Mouse (Mus musculus) adrenal gland, postnatal 36 days (tissue): ENCODE results near the gene Mlip. TPM values are rescaled to one million over a fixed set of nuclear protein-coding genes. Genes with fewer than 3 reads are reported as not detected.
"Not testable (repeated sequence)": the region's sequence is repeated elsewhere in the genome, so short reads cannot be mapped to it uniquely, and the experiment has no call there.

Source experiments
- DNase-seq, 2 experiments: peaks; one replicate each; pipeline ENCODE4 v3.0.0; 2021; ENCODE audit warnings: mixed read lengths in 1 of 2
- long read RNA-seq, 2 experiments: library from polyadenylated mRNA; stranded (forward); transcript quantifications; one replicate each; pipeline ENCODE4 v2.0.0; 2021; ENCODE audit warnings: borderline sequencing depth in 2 of 2
- total RNA-seq, 2 experiments: library from RNA; stranded (reverse); gene quantifications; 2 replicates each; pipeline ENCODE4 v1.2.3; 2021

Mlip gene
- 1 to 10 TPM in 1 of 2 experiments, under 1 TPM in 1; 0.63 to 1.6 TPM for total RNA-seq
- long read RNA-seq, experiment 1, result 0 reads
- long read RNA-seq, experiment 2, result 0 reads

DNA sequence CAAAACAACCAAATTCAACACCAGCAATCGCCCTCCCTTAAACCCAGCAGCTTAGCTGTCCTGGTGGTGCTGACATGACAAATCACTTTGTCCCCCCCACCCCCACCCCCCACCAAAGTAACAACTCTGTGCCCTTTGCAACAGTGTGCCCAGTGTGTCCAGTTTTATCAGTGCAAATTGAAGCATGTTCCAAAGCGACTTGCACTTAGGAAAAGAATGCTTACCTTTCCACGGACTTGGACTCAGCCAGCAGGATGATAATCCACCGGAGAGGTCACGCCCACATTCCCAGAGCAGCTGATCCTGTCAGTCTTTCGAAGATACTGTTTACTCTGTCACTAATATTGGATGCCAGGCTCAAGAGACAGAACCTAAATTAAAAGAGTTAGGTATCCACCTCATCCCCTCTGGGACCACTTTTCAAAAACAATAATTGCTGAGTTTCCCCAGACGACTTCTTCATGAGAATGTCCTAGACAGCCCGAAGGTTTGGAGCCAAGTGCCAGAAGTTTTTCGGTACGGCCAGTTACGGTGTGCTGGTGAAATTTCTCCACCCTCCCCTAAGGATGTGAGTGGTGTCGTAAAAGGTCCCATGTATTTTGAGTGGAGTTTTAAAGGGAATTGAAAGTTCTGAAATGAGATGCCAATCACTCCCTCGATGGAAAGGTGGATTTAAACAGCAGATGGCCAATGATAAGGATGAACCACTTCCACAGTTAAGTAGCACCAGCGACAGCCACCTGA, at the start of gene Mlip:
Gene Mlip, minus strand, starts transcription at position 538 of the 744 bp plus-strand sequence.
- DNase-seq, result no peak

DNA sequence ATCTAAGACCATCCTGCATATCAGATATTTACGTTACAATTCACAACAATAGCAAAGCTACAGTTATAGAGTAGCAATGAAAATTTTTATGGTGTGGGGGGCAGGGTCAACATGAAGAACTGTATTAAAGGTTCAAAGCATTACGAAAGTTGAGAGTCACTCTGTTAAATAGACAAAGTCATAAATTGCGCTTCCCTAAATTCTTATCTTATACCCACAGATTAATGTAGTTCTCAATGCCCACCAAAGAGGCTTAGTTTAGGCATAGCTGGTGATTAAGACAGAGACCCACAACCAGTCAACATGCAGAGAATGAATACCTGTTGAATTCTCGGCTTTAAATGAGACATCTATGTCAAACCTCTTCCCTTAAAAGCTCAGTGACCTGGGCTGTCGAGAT, 47.0 kb upstream of the Mlip start:
- no peak for DNase-seq

DNA sequence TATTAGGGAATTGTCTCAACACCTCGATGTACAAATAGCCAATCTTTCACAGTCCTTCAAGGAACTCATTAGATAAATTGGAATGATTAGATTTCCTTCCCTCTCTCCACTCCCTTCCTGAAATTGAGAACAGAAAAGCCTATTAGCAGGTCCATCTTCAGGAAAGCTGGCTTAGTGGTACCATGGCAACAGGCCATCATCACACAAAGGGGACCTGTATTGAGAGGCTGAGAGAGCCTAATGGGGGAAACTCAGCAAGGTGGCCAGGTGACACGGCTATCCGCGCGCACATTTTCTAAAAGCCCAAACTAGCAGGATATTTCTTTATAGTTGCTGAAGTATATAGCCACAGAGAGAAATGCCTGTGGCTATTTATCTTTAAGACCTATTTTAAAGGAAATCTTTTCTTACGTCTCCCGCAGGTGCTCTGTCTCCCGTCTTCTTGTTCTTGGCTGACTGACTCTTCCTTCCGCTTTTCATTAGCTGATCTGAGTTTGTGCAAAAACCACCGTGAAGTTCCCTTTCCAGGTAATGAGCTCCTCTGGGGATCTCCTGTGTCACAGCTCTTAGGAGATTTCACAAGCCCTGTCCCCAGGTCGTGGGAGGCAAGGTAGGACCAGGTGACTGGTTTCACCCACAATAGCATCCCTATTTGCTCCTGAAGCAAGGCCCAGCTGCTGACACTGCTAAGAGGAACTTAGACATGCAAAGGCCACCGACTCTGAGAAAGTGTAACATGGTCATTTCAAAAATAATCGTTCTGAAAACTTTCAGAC, 46.3 kb upstream of the Mlip start:
- no peak for DNase-seq

DNA sequence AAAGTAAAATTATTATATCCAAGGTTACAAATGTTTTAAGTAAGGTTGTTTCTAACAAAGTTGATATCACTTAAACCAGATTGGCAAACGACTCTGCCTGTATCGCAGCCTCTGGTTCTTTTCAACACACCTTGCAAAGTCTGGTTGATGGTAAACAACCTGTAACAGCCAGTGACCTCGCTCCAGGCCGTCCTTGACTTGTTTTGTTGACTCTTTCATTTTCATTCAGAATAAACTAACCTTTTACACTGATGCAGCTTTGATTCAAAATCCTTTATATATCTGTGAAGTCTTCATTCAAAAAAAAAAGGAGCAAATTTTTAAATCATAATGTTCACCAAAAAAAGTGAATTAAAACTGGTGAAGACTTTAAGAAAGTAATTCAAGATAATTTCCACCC, 44.3 kb upstream of the Mlip start:
- DNase-seq, result no peak

DNA sequence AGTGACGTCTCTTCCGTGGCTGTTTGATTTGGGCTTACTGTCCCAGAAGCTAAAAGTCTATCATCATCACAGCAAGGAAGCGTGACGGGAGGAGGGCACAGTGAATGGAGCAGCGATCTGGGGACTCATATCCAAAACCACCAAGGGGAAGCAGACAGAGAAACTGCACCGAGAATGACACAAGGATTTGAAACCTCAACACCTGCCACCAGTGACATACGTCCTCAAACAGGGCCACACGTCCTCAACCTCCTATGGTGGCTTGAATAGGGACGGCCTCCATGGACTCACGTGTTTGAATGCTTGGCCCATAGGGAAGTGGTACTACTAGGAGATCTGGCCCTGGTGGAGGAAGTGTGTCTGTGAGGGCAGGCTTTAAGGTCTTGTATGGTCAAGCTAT, 38.5 kb upstream of the Mlip start:
- DNase-seq, result no peak

DNA sequence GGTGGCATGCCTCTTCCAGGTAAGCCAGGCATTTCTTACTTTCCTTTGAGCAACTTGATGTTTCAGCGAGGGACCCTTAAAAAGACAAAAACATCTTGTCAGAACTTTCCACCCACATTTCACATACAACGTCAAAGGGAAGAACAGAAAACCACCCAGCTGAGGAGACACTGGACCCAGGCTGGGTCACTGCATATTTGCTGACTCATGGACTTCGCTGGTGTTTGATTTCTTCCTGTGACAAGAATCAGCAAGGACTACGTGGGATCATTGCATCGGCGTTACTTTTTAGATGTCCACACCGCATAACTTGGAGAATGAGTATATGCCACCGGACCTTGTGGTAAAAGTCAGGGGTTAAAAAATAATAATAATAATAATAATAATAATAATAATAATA, 36.2 kb upstream of the Mlip start:
- DNase-seq, result no peak

DNA sequence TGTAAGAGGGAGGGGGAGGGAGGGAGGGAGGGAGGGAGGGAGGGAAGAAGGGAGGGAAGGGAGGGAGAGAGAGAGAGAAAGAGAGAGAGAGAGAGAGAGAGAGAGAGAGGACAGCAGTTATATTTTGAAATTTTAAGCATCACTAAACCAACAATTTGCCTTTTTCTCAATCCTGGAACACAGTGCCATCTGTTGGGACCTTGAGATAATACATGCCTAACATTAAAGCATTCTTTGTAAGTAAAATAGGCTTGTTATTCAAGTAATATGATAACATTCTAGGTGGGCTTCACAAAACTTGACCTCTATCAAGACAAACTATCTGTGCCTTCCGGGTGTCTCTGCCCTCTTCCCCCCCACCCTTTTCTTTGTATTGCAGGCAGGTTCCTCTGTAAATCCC, 34.0 kb upstream of the Mlip start:
- DNase-seq, result no peak

DNA sequence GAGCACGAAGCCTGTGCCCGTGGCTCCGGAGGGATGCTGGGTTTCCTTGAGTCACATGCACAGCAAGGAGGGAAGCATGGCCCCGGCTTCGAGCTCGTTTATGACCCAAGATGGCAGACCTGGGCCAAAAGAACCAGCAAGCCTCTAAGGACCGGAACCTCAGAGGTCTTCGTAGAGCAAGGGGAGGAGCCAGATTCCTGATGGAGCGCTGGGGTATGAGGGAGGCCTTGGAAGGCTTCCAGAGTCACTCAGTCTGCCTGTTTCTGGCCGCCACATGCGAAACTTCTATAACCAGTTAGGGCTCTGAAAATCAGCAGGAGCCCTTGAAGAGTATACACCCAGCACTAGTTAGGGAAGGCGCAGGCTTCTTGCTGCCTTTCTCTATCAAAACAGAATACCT, 32.8 kb upstream of the Mlip start:
- DNase-seq, result no peak

DNA sequence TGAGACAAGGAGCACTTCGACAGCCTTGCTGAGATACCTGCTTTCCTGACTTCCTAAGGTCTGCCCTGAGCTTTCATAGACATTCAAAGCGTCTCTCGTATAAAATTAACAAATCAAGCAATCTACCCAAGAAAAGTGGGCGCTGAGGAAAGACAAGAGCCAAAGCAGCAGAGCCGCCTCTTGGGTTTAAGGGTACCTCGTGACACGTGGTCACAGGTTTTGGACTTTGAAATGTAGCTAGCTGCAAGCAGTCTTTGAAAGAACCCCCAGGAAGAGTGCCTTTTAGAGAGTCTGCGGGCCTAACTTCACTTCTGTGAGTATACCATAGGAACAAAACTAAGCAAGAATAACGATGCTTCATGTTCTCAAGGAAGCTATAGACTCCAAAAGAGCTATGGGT, 31.9 kb upstream of the Mlip start:
- DNase-seq, result no peak

DNA sequence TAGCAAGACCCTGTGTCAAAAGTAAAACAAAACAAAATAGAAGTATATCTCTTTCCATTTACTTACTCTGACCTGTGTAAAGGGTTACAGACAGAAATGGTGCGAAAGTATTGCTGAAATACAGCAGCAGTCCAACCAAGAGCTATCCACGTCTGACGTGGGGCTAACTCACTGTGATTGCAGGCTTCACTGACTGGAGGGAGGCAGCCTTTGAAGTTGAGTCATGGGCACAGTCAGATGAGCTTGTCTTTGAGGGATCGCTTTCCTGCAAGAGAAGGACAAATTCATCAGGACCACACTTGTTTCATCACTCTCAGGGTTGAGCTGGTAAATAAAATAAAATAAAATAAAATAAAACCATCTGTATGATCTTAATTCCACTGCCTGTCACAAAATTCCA, 31.2 kb upstream of the Mlip start:
- DNase-seq, result peak; percentile 18 to 34

DNA sequence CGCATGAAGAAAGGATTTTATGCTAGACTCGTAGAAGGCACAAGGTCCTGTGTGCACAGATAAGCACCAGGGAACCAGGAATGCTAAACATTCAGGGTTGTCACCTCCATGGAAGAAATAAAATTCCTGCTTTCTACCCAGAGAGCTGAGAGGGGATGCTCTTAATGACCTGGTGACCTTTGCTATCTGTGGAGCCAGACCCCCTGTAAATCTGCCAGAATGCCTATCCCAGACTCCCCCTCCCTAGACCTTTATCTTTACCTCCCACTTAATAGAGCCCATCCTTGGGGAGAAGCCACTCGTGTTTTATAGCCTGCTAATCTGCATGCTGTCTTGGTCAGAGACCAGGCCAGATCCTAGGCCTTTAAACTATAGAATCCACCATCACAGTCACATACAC, 29.7 kb upstream of the Mlip start:
- DNase-seq, result no peak

DNA sequence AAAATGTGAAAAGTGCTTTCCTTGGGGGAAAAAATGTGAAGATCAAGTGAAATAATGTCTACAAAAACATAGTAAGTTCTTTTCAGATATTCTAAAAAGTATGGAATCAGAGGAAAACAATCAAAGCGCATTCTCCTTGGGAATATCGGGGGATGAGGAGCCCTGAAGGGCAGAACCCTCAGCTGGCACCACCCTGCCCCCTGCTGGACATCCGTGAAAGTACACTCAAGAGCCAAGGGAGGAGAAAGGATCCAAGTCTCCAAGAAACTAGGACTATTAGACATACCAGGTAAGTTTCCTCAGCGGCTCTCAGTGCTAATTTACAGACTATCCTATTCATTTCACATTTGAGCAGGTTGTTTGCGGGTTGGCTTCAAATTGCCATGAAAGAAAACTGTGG, 28.8 kb upstream of the Mlip start:
- DNase-seq, result peak; percentile 83 to 86

DNA sequence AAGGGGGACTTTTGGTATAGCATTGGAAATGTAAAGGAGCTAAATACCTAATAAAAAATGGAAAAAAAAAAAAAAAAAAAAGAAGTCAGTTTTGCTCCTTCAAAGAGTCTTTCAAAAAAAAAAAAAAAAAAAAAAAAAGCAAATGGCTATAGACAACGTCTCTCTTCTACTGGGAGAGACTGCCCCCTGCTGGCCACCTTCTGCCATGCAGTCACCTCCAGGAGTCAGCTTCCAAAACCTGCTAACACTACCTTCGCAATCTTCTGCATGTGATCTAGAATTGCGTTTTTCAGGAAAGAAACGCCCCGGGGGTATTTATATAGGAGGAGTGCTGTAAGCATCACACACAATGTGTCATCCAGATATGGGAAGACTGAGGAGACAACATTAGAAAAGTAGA, 26.9 kb upstream of the Mlip start:
- peak; percentile 75 to 81 for DNase-seq

DNA sequence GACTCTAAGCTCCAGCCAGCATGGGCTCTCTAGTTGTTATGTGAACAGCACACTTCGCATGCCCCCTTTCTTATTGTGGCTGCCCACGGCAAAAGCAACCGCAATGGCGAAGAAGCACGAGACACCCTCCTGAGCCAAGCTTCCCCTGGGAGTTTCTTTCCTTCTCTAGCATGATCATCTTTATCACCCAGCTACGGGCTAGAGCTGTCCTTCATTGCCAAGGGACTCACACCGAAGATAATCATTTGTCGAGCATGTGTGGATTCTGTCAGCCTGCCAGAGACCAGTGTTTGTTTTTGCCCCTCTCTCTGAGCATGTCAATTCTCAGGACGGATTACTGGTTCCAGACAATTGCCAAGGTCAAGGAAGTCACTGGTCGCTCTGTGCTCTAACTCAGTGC, 24.9 kb upstream of the Mlip start:
- DNase-seq, result no peak

DNA sequence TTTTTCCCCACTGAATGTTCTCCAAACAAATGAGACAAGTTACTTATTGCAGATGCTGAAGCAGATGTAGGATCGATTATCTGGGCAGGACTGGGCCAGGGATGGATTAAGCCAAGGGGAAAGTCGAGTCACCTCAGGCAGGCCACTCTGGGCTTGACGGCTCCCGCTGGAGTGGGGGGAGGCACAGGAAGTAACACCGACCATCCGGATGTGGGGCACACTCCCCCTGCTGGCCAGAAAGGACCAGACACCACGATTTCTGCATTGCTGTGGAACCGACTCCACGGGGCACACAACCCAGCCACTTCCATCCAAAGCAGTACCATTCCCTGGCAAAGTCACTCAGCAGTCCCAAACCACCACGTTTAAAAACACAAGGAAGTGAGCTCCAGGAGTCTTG, 24.3 kb upstream of the Mlip start:
- peak; percentile 52 to 61 for DNase-seq

DNA sequence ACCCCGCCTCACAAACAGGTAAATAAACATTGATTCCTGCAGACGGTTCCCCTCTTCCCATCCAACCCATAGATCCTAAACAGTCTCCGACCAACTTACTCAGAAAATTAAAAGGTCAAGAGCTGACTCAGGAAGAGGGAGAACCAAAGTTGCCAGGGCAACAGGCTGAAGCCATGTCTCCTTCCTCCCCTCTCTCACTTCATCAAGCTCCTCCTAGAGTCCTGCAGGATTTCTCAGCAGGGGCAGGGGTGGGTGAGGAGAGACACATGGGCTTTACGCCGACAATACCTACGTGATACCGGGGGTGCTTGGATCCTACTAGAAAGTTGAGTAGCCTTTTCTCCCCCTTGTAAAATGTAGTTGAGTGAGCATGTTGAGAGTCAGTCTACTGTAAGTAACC, 23.8 kb upstream of the Mlip start:
- peak in 1 of 2 experiments; percentile 10 for DNase-seq

DNA sequence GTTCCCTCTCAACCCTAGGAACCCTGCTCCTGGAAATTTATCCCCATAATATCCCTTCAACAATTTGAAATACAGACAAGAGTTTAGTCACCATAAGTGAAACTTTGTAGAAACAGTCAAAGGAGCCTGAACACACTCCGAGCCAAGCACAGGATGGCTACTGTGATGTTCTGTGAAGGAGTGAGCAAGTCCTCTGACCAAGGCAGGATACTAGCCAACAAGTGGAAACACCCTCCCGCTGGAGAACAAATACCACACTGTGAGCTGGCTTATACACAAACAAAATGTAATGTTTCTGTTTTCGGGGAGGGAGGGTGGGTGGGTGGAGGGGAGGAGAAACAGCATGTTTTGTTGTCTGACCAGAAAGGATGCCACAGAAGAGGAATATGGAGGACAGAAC, 17.9 kb upstream of the Mlip start:
- DNase-seq, result no peak

DNA sequence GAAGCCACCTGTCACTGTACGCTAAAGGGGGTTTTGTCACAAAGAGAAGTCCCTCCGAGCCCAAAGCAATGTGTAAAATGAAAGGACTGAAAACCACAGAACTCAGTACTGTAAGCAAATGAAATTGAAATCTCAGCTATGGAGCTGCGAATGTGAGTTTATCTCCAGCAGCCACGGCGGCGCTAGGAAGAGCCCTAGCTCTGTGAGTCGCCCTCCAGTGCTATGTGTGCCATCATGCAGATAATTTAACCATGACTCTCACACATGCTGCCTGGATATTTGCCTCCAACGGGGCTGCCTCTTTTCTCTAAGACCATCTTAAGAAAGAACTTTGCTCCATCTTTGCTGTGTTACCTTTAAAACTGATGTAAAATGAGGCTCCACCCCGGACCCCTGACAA, 16.5 kb upstream of the Mlip start:
- DNase-seq, result no peak

DNA sequence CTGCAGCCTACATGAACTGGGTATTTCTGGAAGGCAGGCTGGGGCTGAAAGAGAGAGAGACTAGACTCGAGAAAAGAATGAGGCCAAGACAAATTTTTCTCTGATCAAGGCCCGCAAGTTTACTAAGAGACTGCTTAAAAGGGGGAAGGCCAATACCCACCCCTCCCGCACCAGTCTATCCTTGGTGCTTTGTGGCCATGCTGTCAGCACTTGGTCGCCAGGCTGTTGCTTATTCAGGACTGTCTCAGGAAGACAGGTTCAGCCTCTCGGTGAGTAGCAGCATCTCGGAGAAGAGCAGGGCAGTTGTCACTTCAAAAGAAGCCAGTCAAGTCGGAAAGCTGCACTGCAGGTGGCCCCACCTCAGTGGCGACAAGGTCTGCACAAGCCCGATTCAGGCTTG, 11.9 kb upstream of the Mlip start:
- not testable (repeated sequence) for DNase-seq

DNA sequence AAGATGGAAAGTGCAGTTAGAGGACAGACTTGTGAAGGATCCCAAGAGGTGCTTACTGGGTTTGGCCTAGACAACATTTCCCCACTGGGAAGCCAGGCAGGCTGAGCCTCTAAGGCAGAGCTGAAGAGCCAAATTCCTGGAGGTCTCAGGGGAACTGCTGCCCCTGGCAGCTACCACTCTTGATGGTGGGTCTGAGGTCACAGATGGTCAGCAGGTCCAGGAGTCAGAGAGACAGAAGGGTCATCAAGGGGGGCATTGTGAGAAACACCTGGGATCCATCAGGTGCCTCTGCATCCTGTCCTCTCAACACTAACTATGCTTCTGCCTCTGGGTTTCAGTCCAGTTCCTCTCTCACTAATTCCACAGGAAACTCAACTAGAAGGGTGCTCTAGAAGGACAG, 10.1 kb upstream of the Mlip start:
- no peak for DNase-seq

DNA sequence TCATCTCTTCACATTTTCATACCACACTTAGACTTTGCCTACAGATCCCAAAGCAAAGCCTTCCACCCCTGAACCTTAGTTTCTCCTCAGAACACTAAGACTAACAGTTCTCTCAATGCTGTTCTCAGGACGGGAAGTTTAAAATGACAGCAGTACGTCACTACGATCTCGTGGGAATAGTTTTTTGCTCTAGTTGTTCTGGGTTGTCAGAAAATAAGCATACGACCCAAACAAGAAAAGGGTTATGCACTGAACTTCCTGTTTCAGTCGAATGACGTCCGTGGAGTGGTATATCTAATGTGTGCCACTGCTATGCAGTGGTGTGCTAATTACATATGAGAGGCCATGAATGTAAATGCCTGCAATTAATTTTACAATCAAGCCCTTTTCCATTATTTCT, 7.9 kb upstream of the Mlip start:
- DNase-seq, result no peak

DNA sequence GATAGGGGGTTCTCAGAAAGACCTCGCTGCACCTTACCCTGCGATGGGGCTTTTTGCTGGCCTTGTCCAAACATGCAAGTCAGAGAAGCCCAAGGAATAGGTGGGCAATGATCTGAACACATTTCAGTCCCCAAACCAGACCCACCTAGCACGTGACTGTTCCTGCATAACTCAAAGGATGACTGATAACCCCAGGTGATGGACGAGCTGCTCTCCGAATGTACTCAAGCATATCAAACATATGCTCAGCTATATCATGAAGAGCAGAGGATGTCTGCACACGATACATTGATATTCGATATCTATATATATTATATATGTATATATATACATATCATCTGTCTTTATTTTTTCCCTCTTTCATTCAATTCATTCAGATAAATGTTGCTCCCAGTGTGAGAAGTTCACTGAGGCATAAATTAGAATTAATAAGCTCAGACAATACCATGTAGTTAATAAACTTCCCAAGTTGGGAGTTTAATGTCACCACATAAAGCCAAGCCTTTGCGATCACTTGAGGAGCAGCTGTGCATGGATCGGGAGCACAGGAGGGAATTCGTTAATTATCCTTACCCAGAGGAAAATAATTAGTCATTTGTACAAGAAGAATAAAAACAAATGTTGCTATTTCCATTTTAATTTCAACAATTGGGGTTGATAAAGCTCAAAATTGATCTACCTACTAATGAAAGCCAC, 6.7 kb upstream of the Mlip start:
- no peak for DNase-seq

DNA sequence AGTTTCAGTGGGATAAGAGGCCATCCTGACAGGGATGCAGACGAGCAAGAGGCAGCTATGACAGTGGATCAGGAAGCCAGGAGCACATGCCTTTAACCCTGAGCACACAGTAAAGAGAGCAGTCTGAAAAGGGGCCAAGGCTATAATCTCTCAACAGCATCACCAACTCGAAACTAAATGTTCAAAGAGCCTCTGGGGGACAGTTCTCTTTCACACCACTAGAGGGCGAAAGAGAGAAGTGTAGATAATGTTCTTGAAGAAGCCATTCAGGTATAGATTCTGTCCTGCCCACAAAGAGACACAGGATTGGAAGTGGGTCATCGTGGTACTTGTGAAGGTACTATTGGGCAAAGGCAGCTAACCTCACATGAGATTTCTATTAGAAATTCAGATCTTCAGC, 1.2 kb upstream of the Mlip start:
- DNase-seq, result no peak
